Mouse (Mus musculus) MEL (cell line): ENCODE measurements around the gene Srgap2.

Experiments used
- CHD1 ChIP-seq: IDR thresholded peaks from 2 replicates; pipeline ENCODE4 v1.6.1; 2012; ENCODE audit warnings: low read depth, mild to moderate bottlenecking, inconsistent platforms, low read length, improper control_type of control experiment
- CHD2 ChIP-seq: IDR thresholded peaks from 2 replicates; pipeline ENCODE4 v1.6.1; 2011; ENCODE audit warnings: low read length, improper control_type of control experiment
- MYC ChIP-seq: IDR thresholded peaks from 2 replicates; pipeline ENCODE4 v1.6.1; 2011; ENCODE audit warnings: low read depth, mild to moderate bottlenecking, low read length, improper control_type of control experiment, moderate library complexity
- POLR2A ChIP-seq, 2 experiments: IDR thresholded peaks; 2 replicates each; pipeline ENCODE4 v1.6.1; 2011 to 2012; ENCODE audit warnings: low read length in 2 of 2, mild to moderate bottlenecking in 2 of 2, control low read depth in 1 of 2, improper control_type of control experiment in 1 of 2, low read depth in 1 of 2, moderate library complexity in 1 of 2; ENCODE audit not compliant: control insufficient read depth in 1 of 2, insufficient read depth in 1 of 2, poor library complexity in 1 of 2
- ZC3H11A ChIP-seq: IDR thresholded peaks from 2 replicates; pipeline ENCODE4 v1.6.1; 2012; ENCODE audit warnings: low read depth, mild to moderate bottlenecking, inconsistent platforms, low read length, improper control_type of control experiment

DNA sequence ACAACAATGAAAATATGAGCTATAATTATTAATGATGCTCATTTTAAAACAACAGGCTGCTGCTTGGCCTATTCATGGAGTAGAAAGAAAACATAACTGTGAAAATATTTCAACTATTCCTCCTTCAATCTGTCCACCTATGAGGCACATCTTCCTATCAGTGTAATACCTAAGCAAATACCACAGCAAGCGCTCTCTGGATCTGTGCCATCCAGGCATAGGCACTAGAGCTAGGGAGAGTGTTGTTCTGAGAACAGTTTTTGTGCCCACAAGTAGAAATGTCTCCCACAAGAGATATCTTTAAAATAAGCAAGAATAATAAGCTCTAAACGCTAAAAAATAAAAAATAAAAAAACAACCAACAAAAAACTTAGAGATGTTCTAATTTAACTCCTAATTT is 14.0 kb downstream of the Srgap2 start:
- TF ChIP-seq CHD1 (no peak), ZC3H11A (no peak), MYC (no peak), CHD2 (no peak), POLR2A (IDR thresholded peaks at IDR 0.05; ENCODE audit: control insufficient read depth in 1 of 2, insufficient read depth in 1 of 2, low read depth in 1 of 2, low read length in 2 of 2, poor library complexity in 1 of 2) (no peak)
